Mouse (Mus musculus) megakaryocyte, adult 5-6 weeks (primary cell): ENCODE measurements around the gene Spata32. TPM values are rescaled to one million over a fixed set of nuclear protein-coding genes. Genes with fewer than 3 reads are reported as not detected.
"Not testable (repeated sequence)": the region's sequence is repeated elsewhere in the genome, so short reads cannot be mapped to it uniquely, and the experiment has no call there.

Experiments used
- ATAC-seq: 2 replicates; pipeline ENCODE4 v1.8.0; 2016; ENCODE audit warnings: mild to moderate bottlenecking, inconsistent platforms; ENCODE audit not compliant: poor library complexity, severe bottlenecking
- total RNA-seq, 2 experiments: library from RNA; stranded (forward) in 1 of 2; stranded (reverse) in 1 of 2; fragments of 153-499, 151-499 nt in 1 of 2; fragments of 221-1000, 200-1000 nt in 1 of 2; gene quantifications; 2 replicates each; pipeline versions ENCODE4 v1.2.3 to v1.2.4; 2015 to 2017

The Spata32 gene
- total RNA-seq, 2 experiments from 2014 or later = not detected

DNA sequence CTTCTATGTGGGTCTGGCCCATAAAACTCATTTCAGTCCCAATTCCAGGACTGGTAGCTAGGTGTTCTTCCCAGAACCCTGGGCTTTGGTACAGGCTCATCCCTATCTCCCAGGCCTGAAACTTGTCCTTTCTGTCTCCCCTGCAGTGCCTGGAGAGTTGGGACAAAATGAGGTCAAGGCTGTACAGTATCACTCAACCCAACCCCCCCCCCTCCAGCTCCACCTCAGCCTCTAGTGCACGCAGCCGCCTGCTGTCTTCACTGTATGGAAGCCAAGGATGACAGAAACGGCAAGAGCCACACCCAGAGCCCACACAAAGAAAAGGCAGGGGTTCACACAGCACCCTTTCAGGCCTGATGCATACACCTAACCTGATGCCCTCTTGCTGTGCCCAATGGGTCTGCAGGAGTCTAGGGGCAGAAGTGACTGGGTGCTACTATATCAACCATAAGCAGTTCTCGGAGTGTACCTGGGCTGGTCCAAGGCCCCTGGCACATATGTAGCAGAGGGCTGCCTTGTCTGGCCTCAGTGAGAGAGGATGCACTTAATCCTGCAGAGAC is 28.6 kb upstream of the Spata32 start:
- ATAC-seq = no peak

DNA sequence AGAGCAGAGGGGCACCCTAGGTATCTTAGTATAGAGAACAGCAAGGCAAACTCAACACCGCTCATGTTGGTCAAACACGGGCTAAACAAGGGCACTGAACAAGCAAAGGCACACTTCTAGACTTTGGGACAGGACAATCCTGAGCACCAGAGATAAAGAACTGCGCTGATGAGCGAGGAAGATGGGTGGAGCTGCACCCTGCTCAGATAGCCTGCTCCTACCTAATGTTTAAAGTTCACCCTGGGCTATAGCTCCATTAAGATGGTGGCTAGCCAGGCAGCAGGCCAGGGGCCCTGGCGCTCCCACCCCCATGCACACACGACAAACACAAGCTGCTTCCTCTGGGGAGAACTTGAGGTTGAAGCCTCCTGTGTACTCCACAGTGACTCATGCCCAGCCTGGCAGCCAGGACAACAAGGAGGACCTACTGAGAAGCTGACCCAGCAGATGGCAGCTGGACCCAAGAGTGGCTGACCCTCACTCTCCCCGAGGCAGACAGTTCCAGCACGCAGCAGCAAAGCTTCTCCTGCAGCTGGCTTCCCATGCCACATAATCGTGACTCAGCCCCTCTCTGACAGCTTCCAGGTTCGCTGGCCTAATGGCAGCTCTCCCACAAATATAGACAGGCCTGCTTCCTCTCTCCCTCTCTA is 28.0 kb upstream of the Spata32 start:
- peak; percentile 22; the same call in 1 of the 2 replicates for ATAC-seq

DNA sequence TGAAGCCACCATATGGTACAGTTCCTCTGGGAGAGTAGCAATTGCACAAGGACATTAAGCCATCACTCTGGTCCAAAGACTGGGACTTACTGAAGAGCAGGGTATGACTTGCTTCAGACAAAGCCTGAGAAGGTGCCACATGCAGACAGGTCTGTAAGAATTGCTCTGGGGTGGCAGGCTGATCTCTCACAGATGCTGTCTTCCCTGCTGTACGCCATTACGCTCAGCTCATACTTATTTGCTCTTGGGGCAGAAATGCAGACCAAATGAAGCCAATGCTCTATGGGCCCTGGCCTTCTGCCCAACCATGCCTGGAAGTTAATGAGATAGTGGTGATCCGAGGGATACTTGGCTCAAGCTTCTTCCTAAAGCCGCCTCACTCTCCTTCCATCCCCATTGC is 26.6 kb upstream of the Spata32 start:
- ATAC-seq = no peak

DNA sequence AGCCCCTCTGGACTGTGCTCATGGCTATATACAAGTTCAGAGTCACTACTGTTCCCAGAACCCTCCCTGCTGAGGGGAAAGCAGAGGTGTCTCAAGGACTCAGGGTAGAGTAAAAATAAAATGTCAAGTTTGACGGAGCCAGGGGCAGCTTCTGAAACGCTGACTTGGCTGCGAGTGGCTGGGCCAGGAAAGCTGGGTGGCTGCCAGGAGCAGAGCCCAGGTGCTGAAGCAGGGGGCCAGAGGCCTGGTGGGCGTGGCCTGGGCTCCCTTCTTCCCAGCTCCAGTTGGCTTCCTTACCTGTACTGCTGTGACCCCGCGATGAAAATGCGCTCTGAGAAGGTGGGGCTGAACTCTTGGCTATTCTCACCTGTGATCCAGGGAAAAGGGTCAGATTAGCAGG is 22.5 kb upstream of the Spata32 start:
- no peak for ATAC-seq

DNA sequence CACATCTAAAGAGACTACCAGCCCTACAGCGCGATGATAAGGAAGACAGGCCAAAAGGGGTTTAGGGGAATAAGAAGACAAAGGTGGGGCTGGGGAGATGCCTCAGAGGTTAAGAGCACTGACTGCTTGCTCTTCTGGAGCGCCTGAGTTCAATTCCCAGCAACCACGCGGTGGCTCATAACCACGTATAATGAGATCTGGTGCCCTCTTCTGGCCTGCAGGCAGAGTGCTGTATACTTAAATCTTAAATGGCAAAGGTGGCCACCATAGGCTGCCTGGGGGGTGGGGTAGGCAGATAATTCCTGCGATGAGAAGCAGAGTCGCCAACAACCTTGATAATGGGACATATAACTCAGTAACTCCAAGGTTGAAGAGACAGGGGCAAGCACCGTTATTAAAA is 19.5 kb upstream of the Spata32 start:
- no peak for ATAC-seq

DNA sequence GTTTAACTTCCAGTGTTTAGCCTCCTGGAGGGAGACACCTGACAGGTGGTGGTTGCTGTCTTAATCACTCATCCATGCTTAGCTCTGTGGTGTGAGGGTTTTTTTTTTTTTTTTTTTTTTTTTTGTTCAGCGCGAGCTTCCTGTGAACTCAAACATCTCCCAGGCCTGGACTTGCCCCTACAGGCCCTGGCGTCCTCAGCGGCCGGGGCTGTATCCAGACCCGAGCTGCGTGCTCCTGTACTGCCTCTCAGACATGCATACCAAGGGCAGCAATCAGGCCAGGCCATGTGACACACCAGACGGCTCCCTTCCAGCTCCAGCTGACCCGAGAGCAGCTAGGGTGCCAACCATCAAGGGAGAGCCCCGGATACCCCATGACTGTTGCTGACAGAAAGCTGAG is 18.7 kb upstream of the Spata32 start:
- no peak for ATAC-seq

DNA sequence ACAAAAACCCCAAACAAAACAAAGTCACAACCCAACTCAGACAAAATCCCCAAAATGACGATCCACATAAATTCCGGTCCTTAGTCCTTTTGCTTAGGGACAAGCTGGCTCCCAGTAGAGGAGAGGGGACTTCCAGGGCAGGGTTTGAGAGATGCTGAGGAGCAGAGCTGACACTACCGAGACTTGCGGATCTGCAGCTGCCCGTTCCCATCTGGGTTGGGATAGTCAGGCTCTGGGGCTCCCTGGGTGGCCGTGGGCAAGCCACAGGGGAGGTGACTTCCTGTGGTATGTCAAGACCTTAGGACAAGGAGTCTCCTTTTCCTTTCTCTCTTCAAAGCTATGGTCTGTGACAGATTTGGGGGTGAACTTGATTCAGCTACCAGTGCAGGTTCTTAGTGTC is 18.2 kb upstream of the Spata32 start:
- ATAC-seq = no peak

DNA sequence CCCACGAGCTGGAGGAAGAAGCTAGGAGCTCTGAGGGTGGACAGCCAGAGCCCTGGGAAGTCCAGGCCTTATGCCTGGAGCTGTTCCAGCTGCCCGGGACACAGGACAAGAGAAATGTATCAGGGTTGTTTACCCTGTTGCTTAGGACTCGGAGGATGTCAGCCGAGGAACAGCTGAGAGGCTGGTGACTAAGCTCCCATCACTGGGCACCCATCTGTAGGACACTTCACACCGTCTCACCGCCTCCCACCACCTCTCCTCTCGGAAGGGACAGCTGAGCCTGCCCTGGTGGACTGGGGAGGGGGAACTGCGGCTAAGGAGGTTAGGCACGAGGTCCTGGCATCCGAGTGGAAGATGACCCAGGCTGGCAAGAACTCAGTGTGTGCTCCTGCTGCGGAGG is 17.5 kb upstream of the Spata32 start:
- ATAC-seq = no peak

DNA sequence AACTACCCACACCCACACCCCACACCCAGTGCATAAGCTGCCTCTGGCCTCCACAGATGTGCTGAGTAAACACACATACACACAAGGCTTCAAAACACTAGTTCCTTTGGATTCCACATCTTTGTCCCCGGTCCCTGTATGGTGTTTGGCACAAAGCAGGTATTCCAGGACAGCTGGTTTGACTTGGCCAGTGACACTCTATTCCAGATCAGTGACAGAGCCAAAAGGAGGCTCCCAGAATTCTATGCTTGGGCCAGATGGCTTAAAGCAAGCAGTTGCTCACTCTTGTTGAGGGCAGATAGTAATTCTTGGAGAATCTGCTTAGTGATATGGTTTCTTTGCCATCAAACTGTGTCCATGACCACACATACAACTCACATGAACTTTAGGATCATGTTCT is 16.2 kb upstream of the Spata32 start:
- no peak for ATAC-seq

DNA sequence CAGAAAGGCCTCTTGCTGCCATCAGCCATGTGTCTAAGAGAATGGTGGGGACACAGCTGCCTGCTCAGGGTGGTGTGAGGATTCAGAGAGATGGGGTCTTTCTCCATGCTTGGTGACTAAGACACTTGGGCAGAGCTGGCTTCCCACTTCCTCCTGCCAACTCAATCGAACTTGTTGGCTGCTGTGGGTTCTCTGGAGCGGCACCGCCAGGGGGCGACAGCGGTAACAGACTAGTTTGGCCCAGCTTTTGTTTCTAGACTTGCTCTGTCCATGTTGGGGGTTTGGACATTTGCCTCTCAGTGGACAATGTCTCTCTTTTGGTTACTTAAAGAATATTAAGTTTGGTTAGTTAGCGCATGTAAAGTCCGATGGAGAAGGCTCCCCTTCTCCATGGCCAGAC is 14.7 kb upstream of the Spata32 start:
- ATAC-seq = peak; percentile 98

DNA sequence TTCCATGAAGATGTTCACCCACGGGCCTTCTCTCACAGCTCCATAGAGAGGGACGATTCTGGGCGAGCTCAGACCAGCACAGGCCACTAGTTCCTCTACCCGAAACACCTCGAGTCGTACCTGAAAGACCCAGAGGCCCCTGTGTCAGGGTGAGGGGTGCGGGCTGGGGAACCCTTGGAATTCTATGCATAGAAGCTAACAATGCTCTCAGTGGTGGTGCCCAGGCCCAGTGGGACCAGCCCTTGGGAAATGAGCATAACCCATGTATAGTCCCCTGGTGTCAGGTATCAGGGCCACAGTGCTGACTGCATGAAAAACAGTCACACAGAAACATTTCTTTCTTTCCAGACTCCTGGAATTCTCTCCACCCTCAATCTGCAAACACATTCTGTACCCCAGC is 13.1 kb upstream of the Spata32 start:
- no peak for ATAC-seq

DNA sequence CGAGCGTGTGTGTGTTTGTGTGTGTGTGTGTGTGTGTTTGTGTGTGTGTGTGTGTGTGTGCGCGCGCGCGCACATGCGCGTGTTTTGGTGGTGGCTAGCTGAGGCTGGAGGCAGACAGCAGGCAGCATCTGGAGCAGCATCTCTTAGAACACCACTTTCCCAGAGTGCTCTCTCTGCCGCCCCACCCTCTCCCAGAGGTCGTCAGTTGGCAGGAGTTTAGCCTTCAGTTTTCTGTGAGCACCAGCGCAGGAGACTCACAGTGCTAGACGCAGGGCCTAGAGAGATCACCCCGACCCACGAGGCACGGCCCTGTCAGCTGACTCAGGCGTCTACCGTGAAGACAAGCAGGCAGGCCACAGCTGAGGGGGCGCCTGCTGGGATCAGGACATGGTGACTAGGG is 12.4 kb upstream of the Spata32 start:
- ATAC-seq = no peak

DNA sequence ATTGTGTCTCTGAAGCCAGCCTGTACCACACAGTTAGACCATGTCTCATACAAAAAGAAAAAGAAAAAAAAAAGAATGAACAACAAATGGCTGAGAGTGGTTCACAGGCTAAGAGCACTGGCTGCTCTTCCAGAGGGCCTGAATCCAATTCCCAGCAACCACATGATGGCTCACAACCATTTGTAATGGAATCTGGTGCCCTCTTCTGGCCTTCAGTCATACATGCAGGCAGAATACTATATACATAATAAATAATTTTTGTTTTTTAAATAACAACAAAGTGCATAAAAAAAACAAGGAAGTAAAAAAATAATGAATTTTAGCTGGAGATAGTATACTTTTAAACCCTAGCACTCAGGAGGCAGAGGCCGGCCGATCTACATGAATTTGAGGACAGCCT is 11.4 kb upstream of the Spata32 start:
- no peak for ATAC-seq

DNA sequence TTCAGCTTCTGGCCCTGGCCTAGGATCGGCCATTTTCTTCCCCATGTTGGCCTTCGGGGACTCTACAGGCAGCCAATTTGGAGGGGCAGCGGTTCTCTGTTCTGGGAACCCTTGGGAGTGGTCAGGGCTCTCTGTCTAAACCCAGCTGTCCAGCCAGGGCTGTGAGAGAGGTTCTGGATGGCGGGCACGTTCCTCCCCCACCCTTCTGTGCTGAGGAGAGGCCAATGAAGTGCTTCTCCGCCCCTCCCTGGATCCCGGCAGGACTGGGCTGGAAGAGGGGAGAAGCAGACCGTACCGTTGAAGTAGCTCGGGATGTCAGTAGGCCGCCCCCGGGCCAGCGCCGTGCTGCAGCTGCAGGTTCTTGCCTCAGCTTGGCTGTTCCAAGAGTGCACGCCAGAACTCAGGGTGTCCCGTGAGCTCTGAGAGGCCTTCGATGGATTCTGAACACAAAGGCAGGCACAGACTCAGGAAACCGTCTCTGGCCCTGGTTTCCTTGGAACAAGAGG is 5.8 kb upstream of the Spata32 start:
- ATAC-seq = no peak

DNA sequence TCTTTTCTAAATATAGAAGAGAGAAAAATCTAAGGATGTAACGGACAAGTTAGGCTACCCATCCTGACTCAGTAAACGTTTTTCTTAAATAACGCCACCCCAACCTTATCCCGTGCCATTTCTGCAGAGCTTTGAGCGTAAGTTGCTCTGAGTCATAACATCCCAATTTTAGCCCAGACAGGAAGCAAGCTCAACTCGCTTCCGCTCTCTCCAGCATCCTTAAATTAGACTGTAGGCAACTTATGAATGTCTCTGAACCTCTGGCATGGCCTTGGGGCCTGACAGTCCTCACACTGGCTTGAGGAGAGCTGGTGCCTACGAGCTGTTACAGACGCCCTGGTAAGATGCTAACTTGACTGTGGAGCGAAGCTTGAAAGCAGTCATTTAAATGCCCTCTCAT is 5.2 kb upstream of the Spata32 start:
- ATAC-seq = peak; percentile 29; the same call in 1 of the 2 replicates

DNA sequence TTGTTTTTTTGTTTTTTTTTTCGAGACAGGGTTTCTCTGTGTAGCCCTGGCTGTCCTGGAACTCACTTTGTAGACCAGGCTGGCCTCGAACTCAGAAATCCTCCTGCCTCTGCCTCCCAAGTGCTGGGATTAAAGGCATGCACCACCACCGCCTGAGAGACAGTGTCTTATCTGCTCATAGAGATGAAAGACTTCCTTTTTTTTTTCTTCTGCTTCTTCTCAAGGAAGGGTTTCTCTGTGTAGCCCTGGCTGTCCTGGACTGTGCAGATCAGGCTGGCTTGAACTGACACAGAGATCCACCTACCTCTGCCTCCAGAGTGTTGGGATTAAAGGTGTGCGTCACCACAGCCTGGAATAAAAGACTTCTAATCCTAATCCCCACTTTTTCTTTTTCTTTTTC is 4.5 kb upstream of the Spata32 start:
- not testable (repeated sequence) for ATAC-seq

DNA sequence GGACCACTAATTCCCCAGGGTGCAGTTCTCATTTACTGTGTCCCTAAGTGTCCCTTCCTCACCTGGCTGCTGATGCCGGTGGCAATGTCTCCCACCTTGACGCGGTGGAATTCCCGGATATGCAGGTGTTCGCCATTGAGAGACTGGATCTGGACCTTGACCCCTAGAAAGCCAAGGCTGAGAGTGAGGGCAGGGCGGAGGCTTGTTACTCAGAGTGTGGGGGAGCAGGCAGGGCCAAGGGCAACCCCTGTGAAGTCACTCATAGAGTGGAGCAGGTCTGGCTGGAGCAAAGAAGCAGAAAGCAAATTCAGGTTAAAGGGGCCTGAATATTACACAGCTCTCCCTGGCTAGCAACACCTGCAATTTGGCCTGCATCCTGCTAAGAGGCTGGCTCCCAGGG is 3.2 kb upstream of the Spata32 start:
- no peak for ATAC-seq

DNA sequence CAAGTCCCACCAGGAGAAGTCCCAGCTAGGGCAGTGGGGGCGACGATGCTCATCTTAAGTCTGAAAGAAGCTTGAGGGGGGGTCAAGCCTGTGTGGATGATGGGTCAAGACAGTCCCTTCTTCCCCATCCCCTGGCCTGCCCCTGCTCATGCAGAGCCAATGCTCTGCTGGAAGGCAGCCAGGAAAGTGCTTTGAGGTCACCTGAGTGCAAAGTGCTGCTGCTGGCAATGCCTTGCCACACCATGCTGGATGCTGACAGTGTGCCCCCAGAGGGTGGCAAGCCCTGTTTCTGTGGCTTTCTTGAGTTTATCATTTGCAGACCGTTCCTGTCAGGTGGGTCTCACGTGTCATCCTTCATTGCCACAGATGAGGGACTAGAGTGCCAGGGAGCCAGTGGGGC is 1.8 kb upstream of the Spata32 start:
- ATAC-seq = no peak

DNA sequence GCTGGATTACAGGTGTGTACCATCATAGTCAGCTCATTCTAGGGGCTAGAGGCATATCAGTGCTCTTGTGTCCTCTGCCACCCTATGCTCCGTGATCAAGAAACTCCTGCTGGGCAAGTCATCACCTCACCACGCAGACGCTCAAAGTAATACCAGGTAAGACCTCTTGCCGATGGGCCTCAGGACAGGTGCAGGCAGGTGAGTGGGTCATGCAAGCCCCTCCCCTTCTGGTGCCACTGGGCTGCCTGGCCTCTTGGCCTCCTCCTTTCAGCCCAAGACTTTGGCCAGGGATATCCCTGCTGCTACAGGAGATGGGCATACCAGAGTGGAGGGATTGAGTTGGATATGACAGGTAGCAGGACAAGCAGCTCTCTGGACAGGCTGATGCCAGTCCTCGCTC is 1.0 kb upstream of the Spata32 start:
- ATAC-seq = no peak

DNA sequence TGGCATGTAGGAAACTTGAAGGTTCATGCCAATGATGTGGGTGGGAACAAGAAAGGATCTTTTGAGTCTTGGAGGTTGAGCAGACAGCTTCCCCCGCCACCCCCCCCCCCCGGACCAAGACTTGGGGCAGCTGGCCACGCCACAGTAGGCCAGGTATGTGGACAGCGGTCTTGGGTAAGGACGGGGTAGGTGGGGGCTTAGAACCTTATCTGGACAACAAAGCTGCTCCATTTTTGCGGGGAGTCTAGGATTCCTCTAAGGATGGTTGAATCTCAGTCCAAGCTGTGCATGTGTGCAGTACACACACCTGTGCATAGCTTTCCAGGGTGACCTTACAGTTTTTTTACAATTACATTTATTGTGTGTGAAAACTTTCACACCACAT is 277 bp upstream of the Spata32 start:
- no peak for ATAC-seq

DNA sequence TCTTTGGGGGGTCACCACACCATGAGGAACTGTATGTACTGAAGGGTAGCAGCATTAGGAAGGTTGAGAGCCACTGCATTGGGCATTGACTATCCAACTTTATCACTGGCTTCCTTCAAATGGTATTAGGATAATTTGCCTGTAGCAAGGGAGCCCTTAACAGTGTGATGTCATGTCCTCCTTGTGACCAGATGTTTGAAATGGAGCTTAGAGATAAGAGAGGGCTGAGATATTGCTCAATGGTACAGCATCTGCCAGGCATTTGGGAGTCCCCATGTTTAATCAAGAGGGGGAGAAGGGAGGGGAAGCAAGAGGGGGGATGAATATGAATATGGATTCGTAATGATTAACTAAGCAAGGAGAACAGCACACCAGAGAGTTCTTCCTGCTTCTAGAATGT is 2.9 kb downstream of the Spata32 start:
- ATAC-seq = no peak

DNA sequence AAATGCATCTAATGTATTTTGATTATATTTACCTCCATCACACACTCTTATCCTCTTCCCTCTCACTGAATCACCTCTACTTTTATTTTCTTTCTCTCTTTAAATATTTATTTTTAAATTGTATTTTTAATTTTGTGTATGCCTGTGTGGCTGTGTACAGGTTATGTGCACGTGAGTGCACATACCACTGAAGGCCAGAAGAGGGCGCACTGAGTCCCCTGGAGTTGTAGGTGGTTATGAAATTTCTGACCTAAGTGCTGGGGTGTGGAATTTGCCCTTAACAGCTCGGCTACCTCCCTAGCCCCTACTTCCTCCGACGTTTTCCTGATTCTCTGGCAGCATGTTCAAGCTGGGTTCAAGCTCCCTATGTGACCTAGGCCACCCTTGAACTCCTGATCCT is 4.5 kb downstream of the Spata32 start:
- ATAC-seq = no peak

DNA sequence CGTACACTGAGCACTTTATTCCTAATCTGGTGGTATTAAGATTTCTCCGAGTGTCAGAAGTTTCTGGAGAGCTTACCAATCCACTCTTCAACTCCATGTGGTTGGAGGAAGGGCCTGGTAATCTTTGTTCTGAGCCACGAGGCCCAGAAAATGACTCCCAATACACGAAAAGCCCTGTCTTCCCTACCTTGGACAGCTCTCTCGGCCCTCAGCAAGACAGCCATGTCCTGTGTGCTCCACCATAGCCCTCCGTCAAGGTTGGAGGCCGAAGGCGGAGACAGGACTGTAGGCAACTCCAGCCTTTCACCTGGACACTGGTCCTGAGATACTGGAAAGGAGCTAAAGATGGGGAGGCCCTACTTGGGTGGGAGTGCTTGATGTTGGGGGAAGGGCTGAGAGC is 7.9 kb downstream of the Spata32 start:
- no peak for ATAC-seq
